Mouse (Mus musculus): Measurements from ENCODE around the gene 4930524B15Rik. TPM values are rescaled to one million over a fixed set of nuclear protein-coding genes. Genes with fewer than 3 reads are reported as not detected.
"Not testable (repeated sequence)": the region's sequence is repeated elsewhere in the genome, so short reads cannot be mapped to it uniquely, and the experiment has no call there.

The 4930524B15Rik gene
- polyA plus RNA-seq, 1 experiment from 2014 or later: 0.14 TPM

- Histone ChIP-seq H3K9me3 (ENCODE audit: control insufficient read depth, low read length) (peaks cover 3% of the 10 kb centered on the region; the same call in 1 of the 2 replicates), H3K27me3 (replicated peaks; ENCODE audit: control insufficient read depth, insufficient read depth, low read length) (no peaks in the 10 kb centered on the region), H3K9ac (replicated peaks; ENCODE audit: low read depth, low read length) (no peak overlapping the region), H3K27ac (ENCODE audit: low read length) (no peak overlapping the region), H3K4me1 (replicated peaks; ENCODE audit: control insufficient read depth, insufficient read depth, low read length) (no peaks in the 10 kb centered on the region), H3K4me2 (ENCODE audit: low read length) (no peak overlapping the region), H3K4me3 (replicated peaks; ENCODE audit: low read length) (no peak overlapping the region), H3K36me3 (ENCODE audit: control insufficient read depth, insufficient read depth) (no peaks in the 10 kb centered on the region)
- 92% methylated on average over 7 of the region's 7 CpGs for WGBS
- no peak for ATAC-seq
These were observed 16.4 kb downstream of the 4930524B15Rik start for GRCm38 (mm10) chr11:31981830-31982229.

- H3K27me3 ChIP-seq (replicated peaks; ENCODE audit: control insufficient read depth, insufficient read depth, low read length); ATAC-seq; H3K9me3 ChIP-seq (ENCODE audit: control insufficient read depth, low read length); H3K4me2 ChIP-seq (ENCODE audit: low read length); H3K27ac ChIP-seq (ENCODE audit: low read length); H3K36me3 ChIP-seq (ENCODE audit: control insufficient read depth, insufficient read depth); H3K9ac ChIP-seq (replicated peaks; ENCODE audit: low read depth, low read length); H3K4me1 ChIP-seq (replicated peaks; ENCODE audit: control insufficient read depth, insufficient read depth, low read length); H3K4me3 ChIP-seq (replicated peaks; ENCODE audit: low read length): not testable (repeated sequence)
- WGBS: 87% methylated on average over 13 of the region's 13 CpGs
These were observed 17.0 kb downstream of the 4930524B15Rik start for GRCm38 (mm10) chr11:31982247-31982943.

- Histone ChIP-seq H3K27ac (ENCODE audit: low read length) (no peak overlapping the region), H3K4me1 (replicated peaks; ENCODE audit: control insufficient read depth, insufficient read depth, low read length) (no peaks in the 10 kb centered on the region), H3K4me3 (replicated peaks; ENCODE audit: low read length) (no peak overlapping the region), H3K9ac (replicated peaks; ENCODE audit: low read depth, low read length) (no peak overlapping the region), H3K4me2 (ENCODE audit: low read length) (no peak overlapping the region), H3K27me3 (replicated peaks; ENCODE audit: control insufficient read depth, insufficient read depth, low read length) (no peaks in the 10 kb centered on the region), H3K9me3 (ENCODE audit: control insufficient read depth, low read length) (peaks cover 3% of the 10 kb centered on the region; the same call in 1 of the 2 replicates), H3K36me3 (ENCODE audit: control insufficient read depth, insufficient read depth) (no peaks in the 10 kb centered on the region)
- ATAC-seq: no peak
These were observed 17.9 kb downstream of the 4930524B15Rik start for GRCm38 (mm10) chr11:31983249-31983648.

- H3K9me3 ChIP-seq (ENCODE audit: control insufficient read depth, low read length): peaks cover 3% of the 10 kb centered on the region; the same call in 1 of the 2 replicates
- H3K4me3 ChIP-seq (replicated peaks; ENCODE audit: low read length): no peak overlapping the region
- H3K27me3 ChIP-seq (replicated peaks; ENCODE audit: control insufficient read depth, insufficient read depth, low read length): no peaks in the 10 kb centered on the region
- ATAC-seq: no peak
- H3K4me1 ChIP-seq (replicated peaks; ENCODE audit: control insufficient read depth, insufficient read depth, low read length): no peaks in the 10 kb centered on the region
- H3K27ac ChIP-seq (ENCODE audit: low read length): no peak overlapping the region
- no peak overlapping the region for H3K9ac ChIP-seq (replicated peaks; ENCODE audit: low read depth, low read length)
- no peak overlapping the region for H3K4me2 ChIP-seq (ENCODE audit: low read length)
- H3K36me3 ChIP-seq (ENCODE audit: control insufficient read depth, insufficient read depth): no peaks in the 10 kb centered on the region
- WGBS: 75% methylated on average over 2 of the region's 2 CpGs
These were observed 19.4 kb downstream of the 4930524B15Rik start for GRCm38 (mm10) chr11:31984786-31985185.

GRCm38 (mm10) chr11:31992535-31992934 lies 27.1 kb downstream of the 4930524B15Rik start:
- H3K4me3 ChIP-seq (replicated peaks; ENCODE audit: low read length): no peak overlapping the region
- no peak overlapping the region for H3K9ac ChIP-seq (replicated peaks; ENCODE audit: low read depth, low read length)
- H3K4me2 ChIP-seq (ENCODE audit: low read length): no peak overlapping the region
- 91% methylated on average over 3 of the region's 3 CpGs for WGBS
- no peak for ATAC-seq
- H3K27me3 ChIP-seq (replicated peaks; ENCODE audit: control insufficient read depth, insufficient read depth, low read length): no peaks in the 10 kb centered on the region
- H3K4me1 ChIP-seq (replicated peaks; ENCODE audit: control insufficient read depth, insufficient read depth, low read length): no peaks in the 10 kb centered on the region
- H3K27ac ChIP-seq (ENCODE audit: low read length): no peak overlapping the region
- no peaks in the 10 kb centered on the region for H3K36me3 ChIP-seq (ENCODE audit: control insufficient read depth, insufficient read depth)
- no peaks in the 10 kb centered on the region for H3K9me3 ChIP-seq (ENCODE audit: control insufficient read depth, low read length)

- no peak for ATAC-seq
- H3K9ac ChIP-seq (replicated peaks; ENCODE audit: low read depth, low read length): peak overlapping the region; percentile 18
These were observed 34.3 kb downstream of the 4930524B15Rik start for GRCm38 (mm10) chr11:31999716-32000115.

GRCm38 (mm10) chr11:32000281-32000680 lies 34.9 kb downstream of the 4930524B15Rik start, which contains the start of gene Nsg2:
Gene Nsg2 (plus strand): TSS chr11:32000463.
- no peaks in the 10 kb centered on the region for H3K9me3 ChIP-seq (ENCODE audit: control insufficient read depth, low read length)
- H3K36me3 ChIP-seq (ENCODE audit: control insufficient read depth, insufficient read depth): peaks cover 20% of the 10 kb centered on the region
- H3K4me1 ChIP-seq (replicated peaks; ENCODE audit: control insufficient read depth, insufficient read depth, low read length): peaks cover 34% of the 10 kb centered on the region
- H3K4me2 ChIP-seq (ENCODE audit: low read length): peak within 1 kb of the TSS; percentile 82
- peak within 1 kb of the TSS; percentile 65 for H3K4me3 ChIP-seq (replicated peaks; ENCODE audit: low read length)
- H3K9ac ChIP-seq (replicated peaks; ENCODE audit: low read depth, low read length): peak within 1 kb of the TSS; percentile 85
- peak; percentile 89 for ATAC-seq
- H3K27me3 ChIP-seq (replicated peaks; ENCODE audit: control insufficient read depth, insufficient read depth, low read length): no peaks in the 10 kb centered on the region
- H3K27ac ChIP-seq (ENCODE audit: low read length): peak within 1 kb of the TSS; percentile 96
- 0% methylated on average over 16 of the region's 16 CpGs for WGBS

More at GRCm38 (mm10) chr11:31999716-32000115, 34.3 kb downstream of the 4930524B15Rik start:
- Histone ChIP-seq H3K36me3 (ENCODE audit: control insufficient read depth, insufficient read depth) (peaks cover 16% of the 10 kb centered on the region), H3K4me2 (ENCODE audit: low read length) (peak overlapping the region; percentile 47), H3K9me3 (ENCODE audit: control insufficient read depth, low read length) (no peaks in the 10 kb centered on the region), H3K27me3 (replicated peaks; ENCODE audit: control insufficient read depth, insufficient read depth, low read length) (no peaks in the 10 kb centered on the region), H3K4me1 (replicated peaks; ENCODE audit: control insufficient read depth, insufficient read depth, low read length) (peaks cover 34% of the 10 kb centered on the region), H3K27ac (ENCODE audit: low read length) (peak overlapping the region; percentile 95), H3K4me3 (replicated peaks; ENCODE audit: low read length) (peak overlapping the region; percentile 50; the same call in 1 of the 2 replicates)
- 47% methylated on average over 2 of the region's 2 CpGs for WGBS

- peak overlapping the region; percentile 85 for H3K9ac ChIP-seq (replicated peaks; ENCODE audit: low read depth, low read length)
- ATAC-seq: no peak
- H3K36me3 ChIP-seq (ENCODE audit: control insufficient read depth, insufficient read depth): peaks cover 31% of the 10 kb centered on the region
- H3K4me2 ChIP-seq (ENCODE audit: low read length): peak overlapping the region; percentile 82
- peak overlapping the region; percentile 96 for H3K27ac ChIP-seq (ENCODE audit: low read length)
- peak overlapping the region; percentile 65 for H3K4me3 ChIP-seq (replicated peaks; ENCODE audit: low read length)
- H3K27me3 ChIP-seq (replicated peaks; ENCODE audit: control insufficient read depth, insufficient read depth, low read length): no peaks in the 10 kb centered on the region
- H3K9me3 ChIP-seq (ENCODE audit: control insufficient read depth, low read length): no peaks in the 10 kb centered on the region
- WGBS: 3% methylated on average over 11 of the region's 11 CpGs
- H3K4me1 ChIP-seq (replicated peaks; ENCODE audit: control insufficient read depth, insufficient read depth, low read length): peaks cover 34% of the 10 kb centered on the region
These were observed 36.0 kb downstream of the 4930524B15Rik start for GRCm38 (mm10) chr11:32001181-32001910.

GRCm38 (mm10) chr11:32002670-32003072 lies 37.3 kb downstream of the 4930524B15Rik start:
- peak; percentile 67 for ATAC-seq
- WGBS: 0% methylated on average over 5 of the region's 5 CpGs
- H3K4me3 ChIP-seq (replicated peaks; ENCODE audit: low read length): peak overlapping the region; percentile 65
- peaks cover 4% of the 10 kb centered on the region for H3K9me3 ChIP-seq (ENCODE audit: control insufficient read depth, low read length)
- peaks cover 34% of the 10 kb centered on the region for H3K4me1 ChIP-seq (replicated peaks; ENCODE audit: control insufficient read depth, insufficient read depth, low read length)
- H3K4me2 ChIP-seq (ENCODE audit: low read length): peak overlapping the region; percentile 82
- no peaks in the 10 kb centered on the region for H3K27me3 ChIP-seq (replicated peaks; ENCODE audit: control insufficient read depth, insufficient read depth, low read length)
- peak overlapping the region; percentile 96 for H3K27ac ChIP-seq (ENCODE audit: low read length)
- peak overlapping the region; percentile 85 for H3K9ac ChIP-seq (replicated peaks; ENCODE audit: low read depth, low read length)
- H3K36me3 ChIP-seq (ENCODE audit: control insufficient read depth, insufficient read depth): peaks cover 44% of the 10 kb centered on the region
